Mouse (Mus musculus): Measurements from ENCODE around the gene Cct3. TPM values are rescaled to one million over a fixed set of nuclear protein-coding genes. Genes with fewer than 3 reads are reported as not detected.
"Not testable (repeated sequence)": the region's sequence is repeated elsewhere in the genome, so short reads cannot be mapped to it uniquely, and the experiment has no call there.

Gene Cct3
- polyA plus RNA-seq, 1 experiment from 2014 or later, result 427 TPM

DNA sequence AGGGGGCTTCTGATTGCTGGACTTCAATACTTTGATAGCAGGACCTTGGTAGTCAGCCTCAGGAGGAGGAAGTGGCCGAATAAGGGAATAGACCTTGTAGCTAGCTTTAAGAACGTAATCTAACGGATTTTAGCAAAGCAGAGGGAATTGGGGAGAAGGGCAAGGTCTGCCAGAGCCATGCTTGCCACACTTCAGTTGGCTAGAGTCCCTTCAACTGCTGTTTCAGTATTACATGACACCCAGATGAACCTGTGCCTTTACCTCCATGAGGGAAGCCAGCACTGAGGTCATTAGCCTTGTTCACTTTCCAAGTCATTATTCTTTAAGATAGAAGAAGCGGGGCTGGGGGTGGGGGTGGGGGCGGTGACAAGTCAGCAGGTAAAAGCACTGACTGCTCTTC is 27.9 kb upstream of the Cct3 start:
- Histone ChIP-seq H3K4me2 (ENCODE audit: low read depth, low read length) (no peak overlapping the region), H3K9me3 (ENCODE audit: control insufficient read depth, low read length) (no peaks in the 10 kb centered on the region), H3K27me3 (ENCODE audit: control insufficient read depth, insufficient read depth, low read length) (no peaks in the 10 kb centered on the region), H3K4me3 (ENCODE audit: low read depth, low read length) (no peak overlapping the region), H3K4me1 (ENCODE audit: control insufficient read depth, insufficient read depth, low read length) (no peaks in the 10 kb centered on the region), H3K36me3 (ENCODE audit: control insufficient read depth, insufficient read depth, low read length) (no peaks in the 10 kb centered on the region), H3K9ac (replicated peaks; ENCODE audit: low read depth, low read length) (no peak overlapping the region), H3K27ac (ENCODE audit: low read depth, low read length) (no peak overlapping the region)
- 92% methylated on average over 5 of the region's 5 CpGs for WGBS
- no peak for ATAC-seq (ENCODE audit: low read depth)

DNA sequence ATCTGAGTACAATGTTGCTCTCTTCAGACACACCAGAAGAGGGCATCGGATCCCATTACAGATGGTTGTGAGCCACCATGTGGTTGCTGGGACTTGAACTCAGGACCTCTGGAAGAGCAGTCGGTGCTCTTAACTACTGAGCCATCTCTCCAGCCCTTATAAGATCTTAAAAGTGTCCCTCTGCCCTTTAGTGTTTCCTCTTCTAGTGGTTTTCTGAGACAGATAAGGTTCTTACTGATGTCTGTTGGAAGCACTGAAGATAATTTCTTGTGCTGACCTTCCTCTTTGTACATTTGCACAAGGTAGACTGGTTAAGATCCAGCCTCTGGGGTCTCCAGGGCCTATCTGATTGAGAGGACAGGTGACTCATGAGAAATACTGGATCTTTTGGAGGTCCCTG is 25.6 kb upstream of the Cct3 start:
- not testable (repeated sequence) for ATAC-seq (ENCODE audit: low read depth); H3K4me1 ChIP-seq (ENCODE audit: control insufficient read depth, insufficient read depth, low read length); H3K27ac ChIP-seq (ENCODE audit: low read depth, low read length); H3K27me3 ChIP-seq (ENCODE audit: control insufficient read depth, insufficient read depth, low read length); H3K4me2 ChIP-seq (ENCODE audit: low read depth, low read length); H3K9ac ChIP-seq (replicated peaks; ENCODE audit: low read depth, low read length); H3K4me3 ChIP-seq (ENCODE audit: low read depth, low read length); H3K36me3 ChIP-seq (ENCODE audit: control insufficient read depth, insufficient read depth, low read length); H3K9me3 ChIP-seq (ENCODE audit: control insufficient read depth, low read length)
- WGBS, result 96% methylated on average over 2 of the region's 2 CpGs

DNA sequence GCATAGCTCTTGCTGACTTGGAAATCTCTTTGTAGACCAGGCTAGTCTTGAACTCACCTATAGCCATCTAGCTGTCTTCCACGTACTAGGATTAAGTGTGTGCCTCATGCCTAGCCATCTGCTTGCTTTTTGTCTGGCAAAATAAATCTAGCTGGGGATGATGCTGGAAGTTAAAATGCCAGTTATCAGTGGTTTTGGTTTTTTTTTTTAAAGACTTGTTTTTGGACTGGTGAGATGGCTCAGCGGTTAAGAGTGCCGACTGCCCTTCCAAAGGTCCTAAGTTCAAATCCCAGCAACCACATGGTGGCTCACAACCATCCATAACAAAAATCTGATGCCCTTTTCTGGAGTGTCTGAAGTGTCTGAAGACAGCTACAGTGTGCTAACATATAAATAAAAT is 25.1 kb upstream of the Cct3 start:
- Histone ChIP-seq H3K27ac (ENCODE audit: low read depth, low read length) (no peak overlapping the region), H3K4me2 (ENCODE audit: low read depth, low read length) (no peak overlapping the region), H3K4me1 (ENCODE audit: control insufficient read depth, insufficient read depth, low read length) (no peaks in the 10 kb centered on the region), H3K27me3 (ENCODE audit: control insufficient read depth, insufficient read depth, low read length) (no peaks in the 10 kb centered on the region), H3K36me3 (ENCODE audit: control insufficient read depth, insufficient read depth, low read length) (no peaks in the 10 kb centered on the region), H3K9me3 (ENCODE audit: control insufficient read depth, low read length) (no peaks in the 10 kb centered on the region), H3K4me3 (ENCODE audit: low read depth, low read length) (no peak overlapping the region), H3K9ac (replicated peaks; ENCODE audit: low read depth, low read length) (no peak overlapping the region)
- no peak for ATAC-seq (ENCODE audit: low read depth)
- 91% methylated on average over 3 of the region's 3 CpGs for WGBS

DNA sequence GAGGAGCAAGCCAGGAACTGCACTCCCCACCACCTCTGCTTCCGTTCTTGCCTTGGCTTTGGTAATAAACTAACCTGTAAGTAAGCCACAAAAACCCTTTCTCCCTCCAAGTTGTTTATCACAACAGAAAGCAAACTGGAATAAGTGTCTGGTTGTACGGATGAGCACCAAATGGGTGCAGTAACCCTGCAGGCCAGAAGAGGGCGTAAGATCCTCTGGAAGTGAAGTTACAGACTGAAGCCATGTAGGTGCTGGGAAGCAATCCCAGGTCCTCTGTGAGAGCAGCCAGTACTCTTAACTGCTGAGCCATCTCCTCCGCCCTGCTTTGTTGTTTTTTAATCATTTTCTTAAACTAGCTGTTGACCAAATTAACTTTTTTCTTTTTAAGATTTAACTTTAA is 22.9 kb upstream of the Cct3 start:
- no peak for ATAC-seq (ENCODE audit: low read depth)
- no peak overlapping the region for H3K27ac ChIP-seq (ENCODE audit: low read depth, low read length)
- no peak overlapping the region for H3K9ac ChIP-seq (replicated peaks; ENCODE audit: low read depth, low read length)
- H3K4me1 ChIP-seq (ENCODE audit: control insufficient read depth, insufficient read depth, low read length), result no peaks in the 10 kb centered on the region
- H3K4me2 ChIP-seq (ENCODE audit: low read depth, low read length), result no peak overlapping the region
- H3K27me3 ChIP-seq (ENCODE audit: control insufficient read depth, insufficient read depth, low read length), result no peaks in the 10 kb centered on the region
- no peaks in the 10 kb centered on the region for H3K9me3 ChIP-seq (ENCODE audit: control insufficient read depth, low read length)
- 96% methylated on average over 4 of the region's 4 CpGs for WGBS
- H3K36me3 ChIP-seq (ENCODE audit: control insufficient read depth, insufficient read depth, low read length), result no peaks in the 10 kb centered on the region
- no peak overlapping the region for H3K4me3 ChIP-seq (ENCODE audit: low read depth, low read length)

DNA sequence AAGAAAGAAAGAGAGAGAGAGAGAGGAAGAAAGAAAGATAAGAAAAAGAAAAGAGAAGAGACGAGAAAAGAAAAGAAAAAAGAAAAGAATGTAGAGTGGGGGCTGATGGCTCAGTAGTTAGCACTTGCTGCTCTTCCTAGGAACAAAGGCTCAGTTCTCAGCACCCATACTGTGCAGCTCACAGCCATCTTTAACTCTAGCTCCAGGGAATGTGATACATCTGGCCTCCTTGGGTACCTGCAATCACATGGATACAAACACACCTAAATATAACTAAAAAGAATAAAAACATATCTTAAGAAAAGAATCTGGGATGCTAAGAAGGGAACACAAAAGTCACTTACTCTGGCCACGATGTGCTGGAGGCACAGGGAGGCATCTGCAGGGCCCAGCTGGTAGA is 20.8 kb upstream of the Cct3 start:
- Histone ChIP-seq H3K27me3 (ENCODE audit: control insufficient read depth, insufficient read depth, low read length) (no peaks in the 10 kb centered on the region), H3K27ac (ENCODE audit: low read depth, low read length) (no peak overlapping the region), H3K9me3 (ENCODE audit: control insufficient read depth, low read length) (no peaks in the 10 kb centered on the region), H3K4me3 (ENCODE audit: low read depth, low read length) (no peak overlapping the region), H3K4me1 (ENCODE audit: control insufficient read depth, insufficient read depth, low read length) (no peaks in the 10 kb centered on the region), H3K36me3 (ENCODE audit: control insufficient read depth, insufficient read depth, low read length) (no peaks in the 10 kb centered on the region), H3K9ac (replicated peaks; ENCODE audit: low read depth, low read length) (no peak overlapping the region), H3K4me2 (ENCODE audit: low read depth, low read length) (no peak overlapping the region)
- no peak for ATAC-seq (ENCODE audit: low read depth)
- 75% methylated on average over 2 of the region's 2 CpGs for WGBS

DNA sequence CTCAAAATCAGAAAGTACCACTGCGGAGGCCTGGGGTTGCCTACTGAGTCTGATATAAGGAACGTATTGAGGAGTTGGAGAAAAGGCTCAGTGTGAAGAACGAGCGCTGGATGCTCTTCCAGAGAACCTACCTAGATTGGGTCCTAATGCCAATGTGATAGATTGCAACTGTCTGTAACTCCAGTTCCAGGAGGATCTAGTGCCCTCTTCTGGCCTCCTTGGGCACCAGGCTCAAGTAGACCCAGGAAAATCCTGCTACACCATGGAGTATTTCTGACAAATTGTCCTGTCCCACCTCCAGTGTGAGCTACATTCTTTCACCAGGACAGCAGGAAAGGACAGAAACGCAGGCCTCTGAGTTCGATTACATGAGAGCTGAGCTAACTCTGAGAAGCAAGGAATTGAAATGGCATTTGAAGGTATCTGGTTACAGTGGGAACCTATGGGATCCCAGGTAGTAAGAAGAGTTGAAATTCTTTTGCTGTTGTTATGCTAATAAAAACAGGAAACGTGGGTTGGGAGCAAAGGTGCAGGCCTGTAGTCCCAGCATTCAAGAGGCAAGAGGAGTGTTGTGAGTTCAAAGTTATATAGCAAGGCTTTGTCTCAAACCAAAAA is 20.3 kb upstream of the Cct3 start:
- no peak overlapping the region for H3K27ac ChIP-seq (ENCODE audit: low read depth, low read length)
- H3K27me3 ChIP-seq (ENCODE audit: control insufficient read depth, insufficient read depth, low read length), result no peaks in the 10 kb centered on the region
- no peaks in the 10 kb centered on the region for H3K36me3 ChIP-seq (ENCODE audit: control insufficient read depth, insufficient read depth, low read length)
- H3K9me3 ChIP-seq (ENCODE audit: control insufficient read depth, low read length), result no peaks in the 10 kb centered on the region
- no peak for ATAC-seq (ENCODE audit: low read depth)
- no peak overlapping the region for H3K4me3 ChIP-seq (ENCODE audit: low read depth, low read length)
- H3K4me1 ChIP-seq (ENCODE audit: control insufficient read depth, insufficient read depth, low read length), result no peaks in the 10 kb centered on the region
- H3K4me2 ChIP-seq (ENCODE audit: low read depth, low read length), result no peak overlapping the region
- no peak overlapping the region for H3K9ac ChIP-seq (replicated peaks; ENCODE audit: low read depth, low read length)
- 50% methylated on average over 7 of the region's 7 CpGs for WGBS

DNA sequence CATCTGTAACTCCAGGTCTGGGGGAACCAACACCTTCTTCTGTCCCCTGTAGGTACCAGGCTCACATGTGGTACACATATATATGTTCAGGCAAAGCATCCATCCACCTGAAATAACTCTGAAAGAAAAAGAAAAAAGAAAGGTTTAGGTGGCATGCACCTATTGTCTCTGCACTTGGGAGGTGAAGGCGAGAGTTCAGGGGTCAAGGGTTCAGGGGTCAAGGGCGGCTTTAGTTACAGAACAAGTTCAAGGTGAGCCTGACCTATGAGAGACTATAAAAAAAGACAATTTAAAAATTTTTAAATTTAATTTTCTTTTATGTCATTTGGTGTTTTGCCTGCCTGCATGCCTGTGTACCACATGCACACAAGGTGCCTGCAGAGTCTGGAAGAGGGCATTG is 16.9 kb upstream of the Cct3 start:
- Histone ChIP-seq H3K9ac (replicated peaks; ENCODE audit: low read depth, low read length) (no peak overlapping the region), H3K4me1 (ENCODE audit: control insufficient read depth, insufficient read depth, low read length) (no peaks in the 10 kb centered on the region), H3K9me3 (ENCODE audit: control insufficient read depth, low read length) (no peaks in the 10 kb centered on the region), H3K27ac (ENCODE audit: low read depth, low read length) (no peak overlapping the region), H3K4me3 (ENCODE audit: low read depth, low read length) (no peak overlapping the region), H3K27me3 (ENCODE audit: control insufficient read depth, insufficient read depth, low read length) (no peaks in the 10 kb centered on the region), H3K36me3 (ENCODE audit: control insufficient read depth, insufficient read depth, low read length) (no peaks in the 10 kb centered on the region), H3K4me2 (ENCODE audit: low read depth, low read length) (no peak overlapping the region)
- 92% methylated on average over 2 of the region's 2 CpGs for WGBS
- no peak for ATAC-seq (ENCODE audit: low read depth)

DNA sequence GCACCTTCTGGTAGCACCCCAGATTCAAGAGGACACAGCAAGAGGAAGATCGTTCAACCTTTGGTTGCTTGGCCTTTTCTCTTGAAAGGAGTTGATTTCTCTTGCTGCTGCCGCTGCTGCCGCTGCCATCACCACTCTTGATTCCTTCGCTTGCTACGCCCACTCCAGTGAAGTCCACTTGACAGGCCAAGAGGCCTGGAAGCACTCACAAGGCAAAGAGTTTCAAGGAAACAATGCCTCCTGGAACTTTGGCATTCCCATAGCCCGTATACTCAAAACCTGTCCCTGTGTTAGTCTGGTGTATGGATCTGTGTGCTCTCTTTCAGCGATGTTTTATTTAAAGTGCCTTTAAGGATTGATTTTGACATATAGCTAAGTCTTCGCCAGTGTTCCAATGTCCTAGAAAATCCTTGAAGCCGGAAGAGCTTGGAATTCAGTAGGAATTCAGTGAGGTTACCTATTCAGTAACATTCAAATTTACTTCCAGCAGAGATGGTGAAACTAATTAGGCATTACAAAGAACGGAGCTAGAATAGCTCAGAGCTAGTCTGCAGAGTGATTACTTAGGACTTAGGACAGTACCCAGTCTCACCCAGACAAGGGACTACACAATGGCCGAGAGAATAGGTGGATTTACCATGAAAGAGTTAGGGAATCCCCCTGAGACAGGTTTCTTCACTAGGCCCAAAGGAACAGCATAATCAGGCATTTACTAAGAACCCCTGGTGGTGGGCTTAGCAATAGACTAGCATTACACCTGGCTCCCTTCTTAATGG is 15.6 kb upstream of the Cct3 start:
- ATAC-seq (ENCODE audit: low read depth); H3K9me3 ChIP-seq (ENCODE audit: control insufficient read depth, low read length); H3K27ac ChIP-seq (ENCODE audit: low read depth, low read length); H3K27me3 ChIP-seq (ENCODE audit: control insufficient read depth, insufficient read depth, low read length); H3K4me1 ChIP-seq (ENCODE audit: control insufficient read depth, insufficient read depth, low read length); H3K4me3 ChIP-seq (ENCODE audit: low read depth, low read length); H3K4me2 ChIP-seq (ENCODE audit: low read depth, low read length); H3K36me3 ChIP-seq (ENCODE audit: control insufficient read depth, insufficient read depth, low read length); H3K9ac ChIP-seq (replicated peaks; ENCODE audit: low read depth, low read length): not testable (repeated sequence)
- WGBS, result 67% methylated on average over 11 of the region's 11 CpGs

DNA sequence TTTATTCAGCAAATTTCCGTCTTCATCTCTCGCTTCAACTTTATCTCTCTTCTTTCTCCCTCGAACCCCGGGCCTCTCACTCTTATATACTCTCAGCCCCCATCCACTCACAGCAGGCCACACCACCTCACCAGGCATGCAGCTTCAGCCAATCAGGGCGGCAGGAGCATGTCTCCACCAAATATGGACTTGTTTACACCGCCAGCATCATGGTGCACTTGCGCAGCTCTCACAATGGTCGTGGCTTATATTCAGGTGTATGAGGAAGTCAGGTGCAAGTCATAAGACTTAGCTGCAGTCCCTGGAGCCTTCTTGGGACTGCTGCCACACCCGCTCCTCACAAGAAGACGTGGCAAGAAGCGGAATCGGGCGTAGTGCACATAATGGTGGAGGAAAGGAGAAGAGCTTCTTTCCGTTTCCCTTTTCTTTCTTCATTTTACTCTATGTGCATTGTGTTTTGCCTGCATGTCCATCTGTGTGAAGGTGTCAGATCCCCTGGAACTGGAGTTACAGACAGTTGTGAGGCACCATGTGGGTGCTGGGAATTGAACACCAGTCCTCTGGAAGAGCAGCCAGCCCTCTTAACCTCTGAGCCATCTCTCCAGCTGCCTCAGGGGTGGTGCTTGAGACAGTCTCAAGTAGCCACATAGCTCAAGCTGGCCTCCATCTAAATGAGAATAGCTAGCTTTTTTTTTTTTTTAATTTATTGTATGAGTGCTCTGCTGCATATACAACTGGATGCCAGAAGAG is 11.9 kb upstream of the Cct3 start:
- not testable (repeated sequence) for ATAC-seq (ENCODE audit: low read depth); H3K4me3 ChIP-seq (ENCODE audit: low read depth, low read length); H3K27ac ChIP-seq (ENCODE audit: low read depth, low read length); H3K9me3 ChIP-seq (ENCODE audit: control insufficient read depth, low read length); H3K4me2 ChIP-seq (ENCODE audit: low read depth, low read length); H3K4me1 ChIP-seq (ENCODE audit: control insufficient read depth, insufficient read depth, low read length); H3K36me3 ChIP-seq (ENCODE audit: control insufficient read depth, insufficient read depth, low read length); H3K9ac ChIP-seq (replicated peaks; ENCODE audit: low read depth, low read length); H3K27me3 ChIP-seq (ENCODE audit: control insufficient read depth, insufficient read depth, low read length)
- 97% methylated on average over 14 of the region's 14 CpGs for WGBS
